Mouse (Mus musculus): ENCODE results near the gene St7l. TPM values are rescaled to one million over a fixed set of nuclear protein-coding genes. Genes with fewer than 3 reads are reported as not detected.
A peak's percentile ranks its signal among the peaks of the same experiment; 100 is the strongest.

St7l gene
- polyA plus RNA-seq, 1 experiment from 2014 or later = 41.1 TPM

DNA sequence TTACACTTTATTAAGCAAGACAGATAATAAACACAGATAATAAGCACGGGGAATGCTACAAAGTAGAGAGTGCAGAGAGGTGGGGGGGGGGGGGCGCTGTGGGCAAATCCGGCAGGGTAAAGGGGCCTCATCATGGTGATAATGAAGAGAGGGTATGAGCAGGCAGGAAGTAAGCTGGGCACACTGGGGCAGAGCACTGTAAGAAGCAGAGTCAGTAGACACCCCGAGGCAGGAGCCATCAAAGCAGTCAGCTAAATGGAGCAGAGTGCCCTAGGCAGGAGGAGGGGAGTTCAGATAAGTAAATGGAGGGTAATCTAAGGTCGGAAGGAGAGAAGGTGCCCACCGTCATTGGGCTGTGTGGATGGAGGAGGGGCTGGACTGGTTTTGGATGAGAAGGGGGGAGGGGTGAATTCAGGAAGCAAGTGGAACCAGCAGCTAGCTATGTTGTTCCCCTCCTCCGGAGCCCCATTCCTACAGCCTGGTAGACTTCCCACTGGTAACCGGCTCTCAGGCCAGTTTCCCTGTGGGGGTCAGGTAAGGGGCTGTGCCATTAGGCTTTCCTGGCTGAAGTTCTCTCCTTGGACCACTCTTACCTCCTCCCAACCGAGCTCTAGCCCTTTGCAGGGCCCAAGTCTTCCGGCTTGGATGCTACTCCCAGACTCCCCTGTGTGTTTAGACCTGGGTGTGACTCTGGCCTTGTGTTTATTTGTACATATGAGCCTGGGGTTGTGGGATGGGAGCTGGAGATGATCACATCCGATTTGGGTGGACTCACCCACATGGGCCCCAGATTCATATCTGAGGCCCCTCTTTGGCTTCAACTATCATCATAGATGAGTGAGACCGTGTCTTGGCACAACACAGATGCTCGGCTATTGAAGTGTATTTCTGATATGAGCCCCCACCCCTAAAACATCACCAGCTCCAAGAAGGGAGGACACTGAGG, 99.8 kb downstream of the St7l start:
- no peaks in the 10 kb centered on the region for H3K36me3 ChIP-seq (ENCODE audit: control insufficient read depth, insufficient read depth, low read length)
- peaks cover 52% of the 10 kb centered on the region for H3K27me3 ChIP-seq (ENCODE audit: control insufficient read depth, insufficient read depth, low read length)
- H3K4me1 ChIP-seq (ENCODE audit: control insufficient read depth, insufficient read depth, low read length) = peaks cover 16% of the 10 kb centered on the region
- no peaks in the 10 kb centered on the region for H3K9me3 ChIP-seq (ENCODE audit: control insufficient read depth, low read length)
- no peak overlapping the region for H3K9ac ChIP-seq (ENCODE audit: low read depth, low read length)
- 0 out of 2 replicates have a peak overlapping the region, but pooled peaks have one; percentile 10 for H3K4me2 ChIP-seq (replicated peaks; ENCODE audit: low read depth, low read length)
- H3K4me3 ChIP-seq (ENCODE audit: low read length) = no peak overlapping the region
- no peak for ATAC-seq (ENCODE audit: low FRiP score, low TSS enrichment)
- H3K27ac ChIP-seq (ENCODE audit: low read depth, low read length) = no peak overlapping the region
- 23% methylated on average over 13 of the region's 13 CpGs for WGBS

DNA sequence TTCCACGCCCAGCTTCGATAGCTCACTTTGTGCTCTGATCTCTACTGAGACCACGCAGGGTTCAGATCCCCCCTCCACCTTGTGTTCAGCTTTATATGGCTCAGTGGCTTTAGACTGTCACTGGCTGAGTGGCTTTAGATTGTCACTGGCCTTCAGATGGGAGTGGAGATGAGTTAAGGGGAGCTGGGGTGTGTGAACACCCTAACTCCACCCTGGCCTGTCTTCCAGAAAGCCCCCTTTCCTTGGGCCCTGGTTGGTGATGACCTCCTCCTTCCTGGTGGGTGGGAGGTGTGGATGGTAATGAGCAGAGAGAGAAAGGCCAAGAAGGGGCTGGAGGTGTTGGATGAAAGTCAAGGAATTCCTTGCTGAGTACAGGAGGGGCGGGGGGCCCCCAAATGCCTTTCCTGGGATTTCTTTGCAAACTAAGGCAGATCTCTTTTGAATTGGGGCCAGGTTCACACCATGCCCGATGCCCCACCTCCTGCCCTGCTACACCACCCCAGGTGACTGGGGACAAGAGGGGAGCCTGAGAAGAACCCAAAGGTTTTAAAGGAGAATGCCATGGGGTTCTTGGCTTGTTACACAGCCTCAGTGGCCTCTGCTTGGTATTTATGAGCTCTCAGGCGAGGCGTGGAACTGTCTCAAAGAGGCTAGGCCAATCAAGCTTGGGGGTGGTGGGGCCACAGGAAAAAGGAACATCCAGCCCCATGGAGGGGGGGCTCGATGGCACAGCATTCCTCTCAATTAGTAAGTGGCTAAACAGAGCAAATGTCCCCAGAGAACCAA, 101.5 kb downstream of the St7l start:
- no peak overlapping the region for H3K4me2 ChIP-seq (replicated peaks; ENCODE audit: low read depth, low read length)
- H3K36me3 ChIP-seq (ENCODE audit: control insufficient read depth, insufficient read depth, low read length) = no peaks in the 10 kb centered on the region
- WGBS = 50% methylated on average over 8 of the region's 8 CpGs
- no peak overlapping the region for H3K27ac ChIP-seq (ENCODE audit: low read depth, low read length)
- ATAC-seq (ENCODE audit: low FRiP score, low TSS enrichment) = no peak
- no peak overlapping the region for H3K4me3 ChIP-seq (ENCODE audit: low read length)
- H3K9ac ChIP-seq (ENCODE audit: low read depth, low read length) = no peak overlapping the region
- no peaks in the 10 kb centered on the region for H3K9me3 ChIP-seq (ENCODE audit: control insufficient read depth, low read length)
- H3K27me3 ChIP-seq (ENCODE audit: control insufficient read depth, insufficient read depth, low read length) = peaks cover 41% of the 10 kb centered on the region
- peaks cover 16% of the 10 kb centered on the region for H3K4me1 ChIP-seq (ENCODE audit: control insufficient read depth, insufficient read depth, low read length)

- H3K9ac ChIP-seq (ENCODE audit: low read depth, low read length) = no peak overlapping the region
- H3K27ac ChIP-seq (ENCODE audit: low read depth, low read length) = no peak overlapping the region
- no peaks in the 10 kb centered on the region for H3K36me3 ChIP-seq (ENCODE audit: control insufficient read depth, insufficient read depth, low read length)
- H3K4me1 ChIP-seq (ENCODE audit: control insufficient read depth, insufficient read depth, low read length) = peaks cover 16% of the 10 kb centered on the region
- H3K4me3 ChIP-seq (ENCODE audit: low read length) = no peak overlapping the region
- ATAC-seq (ENCODE audit: low FRiP score, low TSS enrichment) = no peak
- no peaks in the 10 kb centered on the region for H3K9me3 ChIP-seq (ENCODE audit: control insufficient read depth, low read length)
- H3K27me3 ChIP-seq (ENCODE audit: control insufficient read depth, insufficient read depth, low read length) = peaks cover 33% of the 10 kb centered on the region
- 78% methylated on average over 7 of the region's 7 CpGs for WGBS
- H3K4me2 ChIP-seq (replicated peaks; ENCODE audit: low read depth, low read length) = no peak overlapping the region
These were observed 102.3 kb downstream of the St7l start for GRCm38 (mm10) chr3:104965991-104966554.

DNA sequence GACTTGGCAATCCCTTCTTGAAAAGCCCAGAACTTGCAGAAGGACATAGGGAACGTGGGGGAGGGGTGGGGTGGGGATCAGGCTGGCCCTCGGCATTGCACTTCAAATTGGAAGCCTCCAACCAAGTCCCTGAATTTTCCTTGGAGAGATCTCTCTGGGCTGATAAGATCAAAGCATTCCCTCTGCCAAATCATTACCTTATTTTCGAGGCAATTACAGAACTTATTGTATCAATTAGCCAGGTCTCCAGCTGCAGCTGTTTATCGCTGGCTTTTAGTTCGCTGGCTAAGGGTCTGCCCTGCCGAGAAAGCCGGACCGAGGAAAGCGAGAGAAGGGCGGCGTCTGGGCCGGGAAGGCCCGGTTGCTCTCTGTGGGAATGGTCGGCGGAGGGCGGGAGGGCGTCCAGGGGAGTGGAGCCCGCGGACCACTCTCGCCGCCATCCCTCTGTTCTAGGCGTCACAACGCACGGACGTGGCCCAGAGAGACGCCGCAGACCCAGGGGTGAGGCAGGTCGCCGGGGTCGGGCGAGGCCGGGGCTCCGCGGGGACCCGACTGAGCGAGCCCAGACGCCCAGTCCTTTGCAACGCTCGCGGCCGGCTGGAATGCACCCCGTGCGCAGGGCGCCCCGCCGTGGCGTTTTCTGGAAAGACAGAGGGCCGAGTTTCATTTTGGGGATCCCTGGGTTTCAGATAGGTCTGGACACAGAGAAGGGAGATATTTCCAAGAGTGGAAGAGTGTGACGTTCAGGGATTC, 103.9 kb downstream of the St7l start:
- H3K9me3 ChIP-seq (ENCODE audit: control insufficient read depth, low read length) = no peaks in the 10 kb centered on the region
- H3K9ac ChIP-seq (ENCODE audit: low read depth, low read length) = peak overlapping the region; percentile 57; the same call in 1 of the 2 replicates
- H3K4me1 ChIP-seq (ENCODE audit: control insufficient read depth, insufficient read depth, low read length) = no peaks in the 10 kb centered on the region
- no peaks in the 10 kb centered on the region for H3K36me3 ChIP-seq (ENCODE audit: control insufficient read depth, insufficient read depth, low read length)
- ATAC-seq (ENCODE audit: low FRiP score, low TSS enrichment) = peak; percentile 82
- peaks cover 18% of the 10 kb centered on the region for H3K27me3 ChIP-seq (ENCODE audit: control insufficient read depth, insufficient read depth, low read length)
- H3K4me3 ChIP-seq (ENCODE audit: low read length) = peak overlapping the region; percentile 46
- H3K27ac ChIP-seq (ENCODE audit: low read depth, low read length) = peak overlapping the region; percentile 12; the same call in 1 of the 2 replicates
- peak overlapping the region; percentile 71 for H3K4me2 ChIP-seq (replicated peaks; ENCODE audit: low read depth, low read length)
- WGBS = 1% methylated on average over 49 of the region's 49 CpGs

Other genes with a start within 250 kb of the St7l start
- 34.1 and 55.2 TPM in 2 replicates for gene Slc16a1, start 225.3 kb upstream of the St7l start, polyA plus RNA-seq (2014; fragmentation: Nextera tagmentation; extraction: Ambion mirVana)
- gene Ppm1j, start 82.9 kb upstream of the St7l start, polyA plus RNA-seq (2014; fragmentation: Nextera tagmentation; extraction: Ambion mirVana) = 3.5 and 5.3 TPM in 2 replicates
- 0.09 and 0.24 TPM in 2 replicates for gene Fam19a3, start 82.2 kb upstream of the St7l start, polyA plus RNA-seq (2014; fragmentation: Nextera tagmentation; extraction: Ambion mirVana)
- gene Rhoc, start 75.6 kb upstream of the St7l start, polyA plus RNA-seq (2014; fragmentation: Nextera tagmentation; extraction: Ambion mirVana) = 110 and 127 TPM in 2 replicates
- gene Mov10, start 45.4 kb upstream of the St7l start, polyA plus RNA-seq (2014; fragmentation: Nextera tagmentation; extraction: Ambion mirVana) = 36.3 and 51.8 TPM in 2 replicates
- 151 and 214 TPM in 2 replicates for gene Capza1, start 500 bp downstream of the St7l start, polyA plus RNA-seq (2014; fragmentation: Nextera tagmentation; extraction: Ambion mirVana)
- gene Wnt2b, start 97.9 kb downstream of the St7l start, polyA plus RNA-seq (2014; fragmentation: Nextera tagmentation; extraction: Ambion mirVana) = 0.39 and 0.62 TPM in 2 replicates
- 11.5 and 27.4 TPM in 2 replicates for gene Cttnbp2nl, start 189.1 kb downstream of the St7l start, polyA plus RNA-seq (2014; fragmentation: Nextera tagmentation; extraction: Ambion mirVana)
- gene 4930564D02Rik, start 202.8 kb downstream of the St7l start, polyA plus RNA-seq (2014; fragmentation: Nextera tagmentation; extraction: Ambion mirVana) = not detected in 2 replicates